ENCODE assay signal across 30 mouse cellular contexts in the genomic region with DNA sequence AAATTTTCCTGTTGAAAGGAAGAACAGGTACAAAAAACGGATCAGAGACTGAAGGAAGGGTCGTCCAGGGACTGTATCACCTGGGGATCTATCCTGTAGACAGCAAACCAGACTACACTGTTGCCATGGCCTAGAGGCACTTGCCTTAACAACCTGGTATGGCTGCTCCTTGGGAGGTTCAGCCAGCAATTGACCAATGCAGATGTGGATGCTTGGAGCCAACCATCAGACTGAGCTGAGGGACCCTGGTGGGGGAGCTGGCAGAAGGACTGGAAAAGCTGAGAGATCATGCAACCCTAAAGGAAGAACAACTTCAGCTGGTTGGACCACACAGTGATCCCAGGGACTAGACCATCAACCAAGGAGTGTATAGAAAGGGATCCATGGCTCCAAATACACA.
"Had no signal": no experiment of that assay in that cellular context is flagged by ENCODE, and none has a peak within 500 bp of the region (broad histone marks: within the 10 kb centered on the region; RNA-seq: fewer than 3 reads in every experiment).

No protein-coding gene starts in this region.

- H3K4me1 ChIP-seq: limb, embryonic 10.5 days; limb, embryonic 12.5 days; limb, embryonic 13.5 days; limb, embryonic 15.5 days; liver, embryonic 12.5 days; liver, embryonic 13.5 days; liver, embryonic 15.5 days; lung, embryonic 15.5 days; megakaryocyte, embryonic 14.5 days; midbrain, embryonic 10.5 days; midbrain, embryonic 12.5 days; midbrain, embryonic 13.5 days; midbrain, embryonic 15.5 days had no signal

- DNase-seq: left cerebral cortex, postnatal 4 days; liver; liver, embryonic 13.5 days; liver, postnatal 0 days; lung, adult 18-20 months; lung, adult 2 months; lung, embryonic 14.5 days; lung, postnatal 10 days; lung, postnatal 14 days; lung, postnatal 36 days; lung, postnatal 4 days had no signal

- H3K4me2 ChIP-seq: limb, embryonic 12.5 days; limb, embryonic 13.5 days; limb, embryonic 15.5 days; liver, embryonic 11.5 days; liver, embryonic 12.5 days; liver, embryonic 13.5 days; liver, embryonic 15.5 days; lung, embryonic 14.5 days; lung, embryonic 15.5 days; midbrain, embryonic 12.5 days; midbrain, embryonic 13.5 days; midbrain, embryonic 15.5 days had no signal

- H3K9me3 ChIP-seq: limb, embryonic 10.5 days; limb, embryonic 12.5 days; limb, embryonic 13.5 days; limb, embryonic 15.5 days; liver, embryonic 12.5 days; liver, embryonic 13.5 days; liver, embryonic 15.5 days; lung, embryonic 15.5 days; midbrain, embryonic 10.5 days; midbrain, embryonic 12.5 days; midbrain, embryonic 13.5 days; midbrain, embryonic 15.5 days had no signal

- H3K36me3 ChIP-seq: limb, embryonic 10.5 days; limb, embryonic 12.5 days; limb, embryonic 13.5 days; limb, embryonic 15.5 days; liver, embryonic 12.5 days; liver, embryonic 13.5 days; liver, embryonic 15.5 days; lung, embryonic 15.5 days; midbrain, embryonic 10.5 days; midbrain, embryonic 12.5 days; midbrain, embryonic 13.5 days; midbrain, embryonic 15.5 days had no signal

- H3K4me3 ChIP-seq: left cerebral cortex, adult 2 months; limb, embryonic 10.5 days; limb, embryonic 12.5 days; limb, embryonic 13.5 days; limb, embryonic 15.5 days; liver, embryonic 12.5 days; liver, embryonic 13.5 days; liver, embryonic 15.5 days; lung, embryonic 15.5 days; megakaryocyte, embryonic 14.5 days; midbrain, embryonic 10.5 days; midbrain, embryonic 12.5 days; midbrain, embryonic 13.5 days; midbrain, embryonic 15.5 days; myocyte had no signal

- ATAC-seq: liver, embryonic 12.5 days; liver, postnatal 0 days; lung, postnatal 0 days; midbrain, embryonic 13.5 days; midbrain, embryonic 15.5 days; midbrain, embryonic 16.5 days had no signal

- H3K9ac ChIP-seq: limb, embryonic 12.5 days; limb, embryonic 13.5 days; limb, embryonic 15.5 days; liver, embryonic 12.5 days; liver, embryonic 13.5 days; liver, embryonic 14.5 days; liver, embryonic 15.5 days; liver, postnatal 0 days; lung, embryonic 14.5 days; lung, embryonic 15.5 days; midbrain, embryonic 12.5 days; midbrain, embryonic 13.5 days; midbrain, embryonic 15.5 days had no signal

- H3K27me3 ChIP-seq: limb, embryonic 12.5 days; limb, embryonic 13.5 days; limb, embryonic 15.5 days; liver, embryonic 12.5 days; liver, embryonic 13.5 days; liver, embryonic 15.5 days; lung, embryonic 15.5 days; megakaryocyte, embryonic 14.5 days; midbrain, embryonic 12.5 days; midbrain, embryonic 13.5 days; midbrain, embryonic 15.5 days had no signal

- H3K27ac ChIP-seq: left cerebral cortex, adult 2 months; limb, embryonic 10.5 days; limb, embryonic 12.5 days; limb, embryonic 13.5 days; limb, embryonic 15.5 days; liver, embryonic 12.5 days; liver, embryonic 13.5 days; liver, embryonic 14.5 days; liver, embryonic 15.5 days; lung, embryonic 15.5 days; macrophage; midbrain, embryonic 10.5 days; midbrain, embryonic 12.5 days; midbrain, embryonic 13.5 days; midbrain, embryonic 15.5 days had no signal
